Mouse (Mus musculus) MEL (cell line): Measurements from ENCODE around the gene Fbxl7.

Experiments used
- CTCF ChIP-seq, 3 experiments: IDR thresholded peaks in 2 of 3; conservative IDR thresholded peaks in 1 of 3; 2 replicates each; pipeline ENCODE4 v1.5.1; 2011 to 2012; ENCODE audit warnings: low read length in 3 of 3, low read depth in 2 of 3, mild to moderate bottlenecking in 2 of 3, improper control_type of control experiment in 1 of 3, inconsistent platforms in 1 of 3, mixed read lengths in 1 of 3, moderate library complexity in 1 of 3; ENCODE audit not compliant: control insufficient read depth in 1 of 3, insufficient read depth in 1 of 3, poor library complexity in 1 of 3, severe bottlenecking in 1 of 3
- POLR2A ChIP-seq, 2 experiments: IDR thresholded peaks; 2 replicates each; pipeline ENCODE4 v1.6.1; 2011 to 2012; ENCODE audit warnings: low read length in 2 of 2, mild to moderate bottlenecking in 2 of 2, control low read depth in 1 of 2, improper control_type of control experiment in 1 of 2, low read depth in 1 of 2, moderate library complexity in 1 of 2; ENCODE audit not compliant: control insufficient read depth in 1 of 2, insufficient read depth in 1 of 2, poor library complexity in 1 of 2
- ZNF384 ChIP-seq: IDR thresholded peaks from 2 replicates; pipeline ENCODE4 v1.6.1; 2012; ENCODE audit warnings: low read depth, mild to moderate bottlenecking, inconsistent platforms, low read length, improper control_type of control experiment

DNA sequence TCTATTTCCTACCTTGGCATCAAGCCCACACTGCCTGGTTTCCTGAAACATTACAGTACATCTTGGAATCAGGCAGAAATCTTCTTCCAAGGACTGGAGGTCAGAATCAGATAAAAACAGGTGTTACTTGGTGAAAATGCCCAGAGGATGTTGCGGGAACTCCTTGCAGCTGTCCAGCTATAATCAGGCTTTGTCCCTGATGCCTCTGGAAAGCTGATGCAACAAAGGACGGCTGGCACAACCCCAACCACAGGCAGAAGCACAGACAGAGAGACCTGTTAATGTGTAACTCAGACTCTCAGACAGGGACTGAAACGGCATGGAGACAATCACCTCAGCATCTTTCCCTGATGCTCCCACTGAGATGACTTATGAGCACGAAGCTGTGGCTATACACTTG lies 133.7 kb downstream of the Fbxl7 start:
- TF ChIP-seq POLR2A (IDR thresholded peaks at IDR 0.05; ENCODE audit: control insufficient read depth in 1 of 2, insufficient read depth in 1 of 2, low read depth in 1 of 2, low read length in 2 of 2, poor library complexity in 1 of 2) (no peak), CTCF (IDR thresholded peaks at IDR 0.05 in 2 of 3, conservative IDR thresholded peaks at IDR 0.05 in 1 of 3; ENCODE audit: control insufficient read depth in 1 of 3, insufficient read depth in 1 of 3, low read depth in 2 of 3, low read length in 3 of 3, poor library complexity in 1 of 3, severe bottlenecking in 1 of 3) (no peak), ZNF384 (no peak)
